Mouse (Mus musculus) small intestine, adult 2 months (tissue): Measurements from ENCODE around the gene Kcnd3. TPM values are rescaled to one million over a fixed set of nuclear protein-coding genes. Genes with fewer than 3 reads are reported as not detected.
"Not testable (repeated sequence)": the region's sequence is repeated elsewhere in the genome, so short reads cannot be mapped to it uniquely, and the experiment has no call there.

Experiments used
- H3K27ac ChIP-seq: fragments of 200-500 bp; 2 replicates; pipeline ENCODE4 v1.5.1; 2012; ENCODE audit warnings: low read depth, low read length, control low read depth, inconsistent platforms; ENCODE audit not compliant: insufficient read depth
- H3K27me3 ChIP-seq: fragments of 200-500 bp; 2 replicates; pipeline ENCODE4 v1.6.1; 2012; ENCODE audit warnings: mild to moderate bottlenecking, moderate library complexity, low read length, inconsistent platforms; ENCODE audit not compliant: control insufficient read depth, insufficient read depth
- H3K36me3 ChIP-seq: fragments of 200-500 bp; 2 replicates; pipeline ENCODE4 v1.6.1; 2012; ENCODE audit warnings: mild to moderate bottlenecking, low read length, control low read depth, inconsistent platforms; ENCODE audit not compliant: control insufficient read depth, insufficient read depth
- H3K4me1 ChIP-seq: fragments of 200-500 bp; 2 replicates; pipeline ENCODE4 v1.6.1; 2012; ENCODE audit warnings: low read length, inconsistent platforms, mixed read lengths; ENCODE audit not compliant: control insufficient read depth, insufficient read depth, insufficient read length
- H3K4me3 ChIP-seq: fragments of 200-500 bp; 2 replicates; pipeline ENCODE4 v1.5.1; 2012; ENCODE audit warnings: low read depth, mild to moderate bottlenecking, control low read depth, inconsistent platforms, low read length, moderate library complexity
- CTCF ChIP-seq: fragments of 200-500 bp; IDR thresholded peaks from 2 replicates; pipeline ENCODE4 v1.5.1; 2012; ENCODE audit warnings: low read depth, mild to moderate bottlenecking, control low read depth, inconsistent platforms, low read length, moderate library complexity, mixed read lengths; ENCODE audit not compliant: insufficient replicate concordance, insufficient read length; ENCODE audit errors: extremely low read depth
- POLR2A ChIP-seq: fragments of 200-500 bp; IDR thresholded peaks from 2 replicates; pipeline ENCODE4 v1.6.1; 2012; ENCODE audit warnings: low read depth, mild to moderate bottlenecking, control low read depth, inconsistent platforms, low read length, moderate library complexity
- WGBS: fragments of 180-500 bp; shearing (Covaris S2); methylation state at CpG from one replicate; pipeline ENCODE4 v1.1.7; 2018; 5-methylcytosine and 5-hydroxymethylcytosine counted together
- polyA plus RNA-seq: library from polyadenylated mRNA; depleted of rRNA; stranded (reverse); fragments of >200 nt; gene quantifications from 2 replicates; pipeline ENCODE4 v1.2.3, GENCODE M21; 2012

The Kcnd3 gene
- polyA plus RNA-seq, 1 experiment, result 1.5 TPM

GRCm38 (mm10) chr3:105693327-105694080 is 241.4 kb downstream of the Kcnd3 start:
- 71% methylated on average over 14 of the region's 14 CpGs for WGBS
- no peaks in the 10 kb centered on the region for H3K4me1 ChIP-seq
- no peak overlapping the region for H3K4me3 ChIP-seq
- no peak overlapping the region for H3K27ac ChIP-seq
- no peak for TF ChIP-seq CTCF
- TF ChIP-seq POLR2A, result no peak
- peaks cover 5% of the 10 kb centered on the region; the same call in 1 of the 2 replicates for H3K27me3 ChIP-seq
- no peaks in the 10 kb centered on the region for H3K36me3 ChIP-seq

- Histone ChIP-seq H3K27me3 (peaks cover 5% of the 10 kb centered on the region; the same call in 1 of the 2 replicates), H3K27ac (peak overlapping the region; percentile 82), H3K4me1 (no peaks in the 10 kb centered on the region), H3K36me3 (no peaks in the 10 kb centered on the region), H3K4me3 (peak overlapping the region; percentile 3; the same call in 1 of the 2 replicates)
- TF ChIP-seq CTCF, result no peak
- WGBS, result 47% methylated on average over 20 of the region's 20 CpGs
Measured at GRCm38 (mm10) chr3:105695476-105696386, 243.6 kb downstream of the Kcnd3 start.

- H3K36me3 ChIP-seq, result no peaks in the 10 kb centered on the region
- WGBS, result 61% methylated on average over 17 of the region's 17 CpGs
- TF ChIP-seq POLR2A, result no peak
- no peak for TF ChIP-seq CTCF
- H3K4me3 ChIP-seq, result no peak overlapping the region
- H3K4me1 ChIP-seq, result no peaks in the 10 kb centered on the region
- H3K27me3 ChIP-seq, result peaks cover 5% of the 10 kb centered on the region; the same call in 1 of the 2 replicates
- H3K27ac ChIP-seq, result peak overlapping the region; percentile 52
Measured at GRCm38 (mm10) chr3:105696387-105697147, 244.4 kb downstream of the Kcnd3 start.

- no peak overlapping the region for H3K4me3 ChIP-seq
- 45% methylated on average over 5 of the region's 5 CpGs for WGBS
Measured at GRCm38 (mm10) chr3:105697148-105697441, 245.0 kb downstream of the Kcnd3 start.

GRCm38 (mm10) chr3:105698311-105698710 is 246.2 kb downstream of the Kcnd3 start:
- WGBS, result 33% methylated on average over 1 of the region's 1 CpGs
- H3K27ac ChIP-seq, result no peak overlapping the region
- no peaks in the 10 kb centered on the region for H3K4me1 ChIP-seq
- no peak for TF ChIP-seq POLR2A
- no peak for TF ChIP-seq CTCF
- no peaks in the 10 kb centered on the region for H3K36me3 ChIP-seq
- H3K27me3 ChIP-seq, result peaks cover 5% of the 10 kb centered on the region; the same call in 1 of the 2 replicates
- no peak overlapping the region for H3K4me3 ChIP-seq

More at GRCm38 (mm10) chr3:105697148-105697441, 245.0 kb downstream of the Kcnd3 start:
- TF ChIP-seq CTCF (no peak), POLR2A (no peak)
- no peaks in the 10 kb centered on the region for H3K4me1 ChIP-seq
- no peaks in the 10 kb centered on the region for H3K36me3 ChIP-seq
- peaks cover 5% of the 10 kb centered on the region; the same call in 1 of the 2 replicates for H3K27me3 ChIP-seq
- H3K27ac ChIP-seq, result peak overlapping the region; percentile 52; the same call in 1 of the 2 replicates

- H3K36me3 ChIP-seq, result no peaks in the 10 kb centered on the region
- H3K27ac ChIP-seq, result no peak overlapping the region
- 56% methylated on average over 3 of the region's 3 CpGs for WGBS
- H3K4me3 ChIP-seq, result no peak overlapping the region
- TF ChIP-seq CTCF, result no peak
- no peak for TF ChIP-seq POLR2A
- H3K4me1 ChIP-seq, result no peaks in the 10 kb centered on the region
- H3K27me3 ChIP-seq, result peaks cover 5% of the 10 kb centered on the region; the same call in 1 of the 2 replicates
Measured at GRCm38 (mm10) chr3:105699241-105699933, 247.3 kb downstream of the Kcnd3 start.

GRCm38 (mm10) chr3:105700786-105701185 is 248.7 kb downstream of the Kcnd3 start:
- H3K4me3 ChIP-seq, H3K36me3 ChIP-seq, H3K27me3 ChIP-seq, H3K27ac ChIP-seq, H3K4me1 ChIP-seq: not testable (repeated sequence)
- WGBS, result 47% methylated on average over 1 of the region's 1 CpGs
